In the genomic region with DNA sequence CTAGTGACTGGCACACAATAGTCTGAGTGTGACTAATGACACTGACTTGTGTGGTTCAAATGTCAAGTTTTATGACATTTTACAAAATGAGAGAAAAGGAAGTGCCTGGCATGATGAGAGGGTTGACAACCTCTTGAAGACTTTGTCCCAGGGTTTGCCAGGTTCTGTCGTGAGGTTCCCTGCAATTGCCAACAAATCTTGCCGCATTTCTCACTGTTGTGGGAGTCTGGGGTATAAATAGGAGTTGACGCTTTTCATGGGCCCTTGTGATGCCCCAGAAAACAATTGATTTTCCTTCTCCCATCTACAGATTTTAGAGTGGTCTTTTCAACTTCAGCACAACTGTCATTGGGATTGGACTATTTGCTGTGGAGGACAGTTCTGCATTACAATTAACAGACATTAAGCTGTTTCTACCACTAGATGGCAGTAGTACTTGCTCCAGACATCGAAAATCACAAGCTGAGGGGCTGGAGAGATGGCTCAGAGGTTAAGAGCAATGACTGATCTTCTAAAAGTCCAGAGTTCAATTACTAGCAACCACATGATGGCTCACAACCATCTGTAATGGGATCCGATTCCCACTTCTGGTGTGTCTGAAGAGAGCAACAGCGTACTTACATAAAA, we compare ENCODE assay signal across 7 mouse cellular contexts. TPM values are rescaled to one million over a fixed set of nuclear protein-coding genes. Genes with fewer than 3 reads are reported as not detected.
DNase-seq lines count a peak whose midpoint lies in the region; ATAC-seq and TF ChIP-seq lines count a peak whose summit lies in the region.

No protein-coding gene starts in this region.

- TF ChIP-seq RAD21 in CH12.LX (IDR thresholded peaks at IDR 0.05; ENCODE audit: low read depth, low read length) = peak; percentile 80

- H3K27ac ChIP-seq in CH12.LX (ENCODE audit: insufficient read depth, low read depth) = no peak overlapping the region
- no peak overlapping the region for H3K27ac ChIP-seq in liver, embryonic 14.5 days

- peak; percentile 68 to 89 for TF ChIP-seq CTCF in CH12.LX (conservative IDR thresholded peaks at IDR 0.05 in 1 of 2, IDR thresholded peaks at IDR 0.05 in 1 of 2; ENCODE audit: low read depth in 2 of 2, low read length in 2 of 2)
- peak; percentile 80 for TF ChIP-seq CTCF in liver, embryonic 14.5 days (IDR thresholded peaks at IDR 0.05; ENCODE audit: low read depth)

- H3K27me3 ChIP-seq in CH12.LX (replicated peaks) = no peaks in the 10 kb centered on the region
- H3K27me3 ChIP-seq in liver, embryonic 14.5 days (ENCODE audit: control insufficient read depth, insufficient read depth, low read length) = no peaks in the 10 kb centered on the region

- H3K36me3 ChIP-seq in CH12.LX (replicated peaks in 1 of 2; ENCODE audit: control insufficient read depth in 1 of 2, insufficient read depth in 1 of 2, low read length in 1 of 2) = no peaks in the 10 kb centered on the region
- H3K36me3 ChIP-seq in liver, embryonic 14.5 days (replicated peaks; ENCODE audit: control insufficient read depth, insufficient read depth, low read depth) = no peaks in the 10 kb centered on the region

- no peaks in the 10 kb centered on the region for H3K9me3 ChIP-seq in CH12.LX (replicated peaks; ENCODE audit: low read length)
- H3K9me3 ChIP-seq in liver, embryonic 14.5 days (ENCODE audit: control insufficient read depth, low read length) = no peaks in the 10 kb centered on the region

- DNase-seq in layer of hippocampus, adult 9-10 months (ENCODE audit: low spot score) = peak; percentile 60
- DNase-seq in layer of hippocampus, adult 8-10 months (ENCODE audit: low spot score in 2 of 2) = no peak
- DNase-seq in CH12.LX (ENCODE audit: extremely low read depth) (peak; percentile 65), ZHBTc4 (ENCODE audit: low read depth, low spot score) (peak; percentile 73)
- DNase-seq in liver, embryonic 14.5 days (ENCODE audit: low read depth in 3 of 3, low spot score in 3 of 3) = peak; percentile 31 to 49 (median 41)
- no peak for DNase-seq in urinary bladder, postnatal 25 days (ENCODE audit: low spot score)

- TF ChIP-seq POLR2A in CH12.LX (IDR thresholded peaks at IDR 0.05; ENCODE audit: low read depth, low read length) = no peak

- no peak overlapping the region for H3K9ac ChIP-seq in CH12.LX (ENCODE audit: insufficient read depth, low read depth)
- no peak overlapping the region for H3K9ac ChIP-seq in liver, embryonic 14.5 days (replicated peaks)

- H3K4me3 ChIP-seq in CH12.LX (replicated peaks in 1 of 3; ENCODE audit: low read depth in 2 of 3, low read length in 2 of 3, poor library complexity in 1 of 3) = no peak overlapping the region
- no peak overlapping the region for H3K4me3 ChIP-seq in liver, embryonic 14.5 days (ENCODE audit: insufficient read depth in 1 of 2, low read depth in 2 of 2, low read length in 2 of 2)

- H3K79me2 ChIP-seq in CH12.LX (replicated peaks; ENCODE audit: control insufficient read depth, extremely low read depth, insufficient read depth, poor library complexity, severe bottlenecking) = no peaks in the 10 kb centered on the region; the same call in 1 of the 2 replicates

- H3K4me1 ChIP-seq in CH12.LX (ENCODE audit: control insufficient read depth in 1 of 2, insufficient read depth in 2 of 2) = no peaks in the 10 kb centered on the region; a peak in 2 of 4 replicates
- H3K4me1 ChIP-seq in liver, embryonic 14.5 days (replicated peaks; ENCODE audit: control insufficient read depth in 2 of 2, insufficient read depth in 2 of 2, low read length in 1 of 2) = peaks cover 3% of the 10 kb centered on the region in 2 experiments; a peak in 2 of 4 replicates

- dilution Hi-C loops in CH12.LX (cut with MboI; ENCODE audit: extremely low pct_ligation_motif_present, extremely low pct_unique_long_range_greater_than_20kb, low sequenced_read_pairs) = no loop called here

- in situ Hi-C loops in CH12.LX (cut with MboI; ENCODE audit: low pct_ligation_motif_present, low pct_unique_long_range_greater_than_20kb, low sequenced_read_pairs) = loop anchor here (25.0 kb wide), 1 partner anchor 314 kb away; no protein-coding TSS in a partner anchor

- no peak for TF ChIP-seq EP300 in CH12.LX (IDR thresholded peaks at IDR 0.05; ENCODE audit: low read length)
- no peak for TF ChIP-seq EP300 in liver, embryonic 14.5 days (IDR thresholded peaks at IDR 0.05; ENCODE audit: low read depth)

- no peak overlapping the region for H3K4me2 ChIP-seq in CH12.LX (ENCODE audit: insufficient read depth, low read depth, poor library complexity, severe bottlenecking)
- no peak overlapping the region for H3K4me2 ChIP-seq in liver, embryonic 14.5 days (ENCODE audit: low read depth)

- WGBS in liver, embryonic 14.5 days (ENCODE audit: insufficient replicate concordance) = 34% methylated on average over 6 of the region's 6 CpGs

- ATAC-seq in erythroblast, adult 5-6 weeks (replicated peaks; ENCODE audit: low FRiP score, poor library complexity, severe bottlenecking) = peak; percentile 56
- no peak for ATAC-seq in liver, embryonic 14.5 days (ENCODE audit: insufficient read depth)

TF ChIP-seq in CH12.LX, 34 proteins besides CTCF, POLR2A, EP300 and RAD21:
- TF ChIP-seq PAX5 (IDR thresholded peaks at IDR 0.05; ENCODE audit: low read length) (no peak), SMC3 (IDR thresholded peaks at IDR 0.05; ENCODE audit: low read depth, low read length) (peak; percentile 82)

RNA-seq across cellular contexts. Expression of a gene that starts 4.2 kb away (rescaled TPM):
- total RNA-seq in layer of hippocampus, adult 8-10 months (2022) = 1 to 10 TPM; 4.5 to 7.4 (median 6.0) TPM
- total RNA-seq in CH12.LX (2012; rRNA removed) (8.1 and 10.2 TPM in 2 replicates), CH12.LX (2014; rRNA removed) (11.7 and 15.3 TPM in 2 replicates)
- 15.2 and 20.2 TPM in 2 replicates for polyA plus RNA-seq in CH12.LX (2012; ENCODE audit: insufficient read length, low read depth)
- 0.58 and 2.9 TPM in 2 replicates for total RNA-seq in erythroblast, adult 5-6 weeks (2015; ENCODE audit: low replicate concordance)
- 0.70 and 0.94 TPM in 2 replicates for total RNA-seq in erythroblast, adult 5-6 weeks (2017; ENCODE audit: low replicate concordance)
- polyA plus RNA-seq in liver, embryonic 14.5 days (2012; rRNA removed) = 1.4 and 2.6 TPM in 2 replicates
- polyA plus RNA-seq in liver, embryonic 14.5 days (2014; fragmentation: Nextera tagmentation; extraction: Ambion mirVana) = 2.4 and 3.0 TPM in 2 replicates

RNA-seq across cellular contexts. Expression of a gene that starts 19.1 kb away (rescaled TPM):
- total RNA-seq in layer of hippocampus, adult 8-10 months (2022) = 10 to 100 TPM; 17.3 to 18.8 (median 17.6) TPM
- total RNA-seq in CH12.LX (2012; rRNA removed) (0.55 and 0.64 TPM in 2 replicates), CH12.LX (2014; rRNA removed) (0.65 and 0.72 TPM in 2 replicates)
- polyA plus RNA-seq in CH12.LX (2012; ENCODE audit: insufficient read length, low read depth) = 0.57 and 0.59 TPM in 2 replicates
- 4.0 and 6.3 TPM in 2 replicates for total RNA-seq in erythroblast, adult 5-6 weeks (2015; ENCODE audit: low replicate concordance)
- 1.3 and 5.2 TPM in 2 replicates for total RNA-seq in erythroblast, adult 5-6 weeks (2017; ENCODE audit: low replicate concordance)
- polyA plus RNA-seq in liver, embryonic 14.5 days (2012; rRNA removed) = 0.49 and 0.56 TPM in 2 replicates
- polyA plus RNA-seq in liver, embryonic 14.5 days (2014; fragmentation: Nextera tagmentation; extraction: Ambion mirVana) = 0.75 and 0.76 TPM in 2 replicates

RNA-seq across cellular contexts. Expression of a gene that starts 19.4 kb away (rescaled TPM):
- 1 to 10 TPM; 3.6 to 5.4 (median 5.0) TPM for total RNA-seq in layer of hippocampus, adult 8-10 months (2022)
- total RNA-seq in CH12.LX (2012; rRNA removed) = 3.3 and 3.4 TPM in 2 replicates
- total RNA-seq in CH12.LX (2014; rRNA removed) = 2.9 and 3.9 TPM in 2 replicates
- 3.0 and 3.3 TPM in 2 replicates for polyA plus RNA-seq in CH12.LX (2012; ENCODE audit: insufficient read length, low read depth)
- 1.5 TPM in 1 of 2 replicates, not detected in the other for total RNA-seq in erythroblast, adult 5-6 weeks (2015; ENCODE audit: low replicate concordance)
- 1.4 TPM in 1 of 2 replicates, not detected in the other for total RNA-seq in erythroblast, adult 5-6 weeks (2017; ENCODE audit: low replicate concordance)
- 1.3 and 1.8 TPM in 2 replicates for polyA plus RNA-seq in liver, embryonic 14.5 days (2012; rRNA removed)
- polyA plus RNA-seq in liver, embryonic 14.5 days (2014; fragmentation: Nextera tagmentation; extraction: Ambion mirVana) = 2.4 and 3.3 TPM in 2 replicates

Comparison
In these comparisons a context has a peak if more than half of its experiments do, and no peak if none do; other contexts are left out.
1. DNase-seq: peak in layer of hippocampus, adult 9-10 months (single experiment), CH12.LX (single experiment), ZHBTc4 (single experiment) and liver, embryonic 14.5 days (3 of 3); none in layer of hippocampus, adult 8-10 months (0 of 2) and urinary bladder, postnatal 25 days (single experiment).